Mouse (Mus musculus) layer of hippocampus, adult 2 months (tissue): ENCODE data around the gene Ephb3. TPM values are rescaled to one million over a fixed set of nuclear protein-coding genes. Genes with fewer than 3 reads are reported as not detected.

Source experiments
- DNase-seq, 2 experiments: peaks; one replicate each; pipeline ENCODE4 v3.0.0; 2022; ENCODE audit warnings: low spot score in 2 of 2
- H3K27ac ChIP-seq: fragments of 200-600 bp; 2 replicates; pipeline ENCODE4 v1.8.1; 2022
- H3K4me3 ChIP-seq: fragments of 200-600 bp; 2 replicates; pipeline ENCODE4 v1.8.1; 2022; ENCODE audit warnings: mild to moderate bottlenecking
- CTCF ChIP-seq: fragments of 200-600 bp; conservative IDR thresholded peaks from 2 replicates; pipeline ENCODE4 v1.8.1; 2022; ENCODE audit warnings: antibody characterized with exemption, mild to moderate bottlenecking, moderate library complexity
- total RNA-seq, 2 experiments: library from RNA; stranded (reverse); gene quantifications; 2 replicates each; pipeline ENCODE4 v1.2.3; 2021

The Ephb3 gene
- total RNA-seq, 2 experiments from 2014 or later: 18.6 to 19.3 TPM

GRCm38 (mm10) chr16:21211501-21211900, 6.9 kb downstream of the Ephb3 start:
- H3K27ac ChIP-seq: peak overlapping the region; percentile 89
- DNase-seq: no peak
- no peak for TF ChIP-seq CTCF

GRCm38 (mm10) chr16:21212369-21212768, 7.8 kb downstream of the Ephb3 start:
- Histone ChIP-seq H3K4me3 (no peak overlapping the region), H3K27ac (no peak overlapping the region)
- TF ChIP-seq CTCF: no peak
- no peak for DNase-seq

More at GRCm38 (mm10) chr16:21211501-21211900, 6.9 kb downstream of the Ephb3 start:
- peak overlapping the region; percentile 53 for H3K4me3 ChIP-seq

- Histone ChIP-seq H3K27ac (no peak overlapping the region), H3K4me3 (no peak overlapping the region)
- TF ChIP-seq CTCF: no peak
- no peak for DNase-seq
Observed at GRCm38 (mm10) chr16:21213939-21214338, 9.4 kb downstream of the Ephb3 start.

GRCm38 (mm10) chr16:21214803-21215202, 10.2 kb downstream of the Ephb3 start:
- DNase-seq: no peak
- Histone ChIP-seq H3K4me3 (no peak overlapping the region), H3K27ac (no peak overlapping the region)
- no peak for TF ChIP-seq CTCF

GRCm38 (mm10) chr16:21216047-21216446, 11.5 kb downstream of the Ephb3 start:
- no peak for DNase-seq
- Histone ChIP-seq H3K27ac (no peak overlapping the region), H3K4me3 (no peak overlapping the region)
- no peak for TF ChIP-seq CTCF

- H3K27ac ChIP-seq: no peak overlapping the region
- no peak for DNase-seq
- no peak overlapping the region for H3K4me3 ChIP-seq
- TF ChIP-seq CTCF: no peak
Observed at GRCm38 (mm10) chr16:21217233-21217632, 12.7 kb downstream of the Ephb3 start.

- H3K27ac ChIP-seq: no peak overlapping the region
- TF ChIP-seq CTCF: no peak
- no peak for DNase-seq
- no peak overlapping the region for H3K4me3 ChIP-seq
Observed at GRCm38 (mm10) chr16:21219656-21220055, 15.1 kb downstream of the Ephb3 start.

GRCm38 (mm10) chr16:21223038-21223437, 18.5 kb downstream of the Ephb3 start:
- H3K4me3 ChIP-seq: no peak overlapping the region
- DNase-seq: no peak
- no peak overlapping the region for H3K27ac ChIP-seq
- TF ChIP-seq CTCF: no peak

GRCm38 (mm10) chr16:21224648-21225240, 20.2 kb downstream of the Ephb3 start:
- no peak for DNase-seq
- Histone ChIP-seq H3K27ac (no peak overlapping the region), H3K4me3 (no peak overlapping the region)
- no peak for TF ChIP-seq CTCF

- no peak for TF ChIP-seq CTCF
- no peak overlapping the region for H3K27ac ChIP-seq
- DNase-seq: no peak
- no peak overlapping the region for H3K4me3 ChIP-seq
Observed at GRCm38 (mm10) chr16:21226629-21227028, 22.1 kb downstream of the Ephb3 start.

GRCm38 (mm10) chr16:21235135-21235534, 30.6 kb downstream of the Ephb3 start:
- no peak for DNase-seq
- Histone ChIP-seq H3K27ac (no peak overlapping the region), H3K4me3 (no peak overlapping the region)
- no peak for TF ChIP-seq CTCF

- no peak for TF ChIP-seq CTCF
- no peak overlapping the region for H3K27ac ChIP-seq
- DNase-seq: peak in 1 of 2 experiments; percentile 44
- H3K4me3 ChIP-seq: no peak overlapping the region
Observed at GRCm38 (mm10) chr16:21238722-21239121, 34.2 kb downstream of the Ephb3 start.

- H3K27ac ChIP-seq: no peak overlapping the region
- DNase-seq: no peak
Observed at GRCm38 (mm10) chr16:21240547-21240946, 36.0 kb downstream of the Ephb3 start.

GRCm38 (mm10) chr16:21241030-21241429, 36.5 kb downstream of the Ephb3 start:
- no peak for DNase-seq
- H3K27ac ChIP-seq: no peak overlapping the region
- no peak for TF ChIP-seq CTCF
- H3K4me3 ChIP-seq: no peak overlapping the region

More at GRCm38 (mm10) chr16:21240547-21240946, 36.0 kb downstream of the Ephb3 start:
- no peak for TF ChIP-seq CTCF
- H3K4me3 ChIP-seq: no peak overlapping the region
